Mouse (Mus musculus) common myeloid progenitor, adult 5-6 weeks (primary cell): ENCODE data around the gene Mpnd. TPM values are rescaled to one million over a fixed set of nuclear protein-coding genes. Genes with fewer than 3 reads are reported as not detected.
A peak's percentile ranks its signal among the peaks of the same experiment; 100 is the strongest.

Experiments
- ATAC-seq: replicated peaks from 2 replicates; pipeline ENCODE4 v1.8.0; 2016; ENCODE audit warnings: low read depth, mild to moderate bottlenecking, moderate TSS enrichment, inconsistent platforms; ENCODE audit not compliant: poor library complexity, severe bottlenecking
- total RNA-seq: library from RNA; stranded (forward); fragments of 200-1000, 187-1606 nt; gene quantifications from 2 replicates; pipeline ENCODE4 v1.2.3, GENCODE M21; 2017

The Mpnd gene
- 33.4 and 70.7 TPM in 2 replicates for total RNA-seq

DNA sequence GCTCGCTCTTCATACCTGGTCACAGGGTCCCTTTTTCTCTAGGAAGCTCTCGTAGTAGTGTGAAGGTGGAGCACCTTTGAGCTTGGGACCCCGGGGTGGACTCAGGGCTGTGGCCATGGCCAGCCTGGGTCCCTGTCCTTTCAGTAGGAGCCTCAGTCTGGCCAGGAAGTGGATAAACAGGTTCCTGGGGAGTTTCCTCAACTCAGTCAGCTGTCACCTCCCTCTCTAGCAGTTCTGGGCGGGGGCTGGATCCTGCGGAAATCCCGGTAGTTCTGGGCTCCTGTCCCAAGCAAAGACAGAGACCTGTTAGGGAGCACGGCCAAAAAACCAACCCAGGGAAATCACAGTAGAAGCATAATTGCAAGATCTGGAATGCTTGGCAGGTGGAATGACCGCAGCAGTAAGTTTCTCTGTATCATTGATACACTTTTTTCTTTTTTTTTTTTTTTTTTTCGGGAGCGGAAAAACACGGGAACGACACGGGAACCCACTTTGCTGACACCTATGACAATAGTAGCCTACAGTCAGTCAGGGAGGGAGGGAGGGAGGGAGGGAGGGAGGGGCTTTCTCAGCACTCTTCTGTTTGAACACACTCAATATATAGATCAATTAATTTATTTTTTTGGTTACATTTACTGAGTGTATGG lies at the start of gene Mpnd, which contains the start of gene Stap2:
Gene Mpnd (plus strand): TSS at position 297 of the 647 bp plus-strand sequence.
Gene Stap2 (minus strand): TSS at position 170 of the 647 bp plus-strand sequence.
- no peak for ATAC-seq

DNA sequence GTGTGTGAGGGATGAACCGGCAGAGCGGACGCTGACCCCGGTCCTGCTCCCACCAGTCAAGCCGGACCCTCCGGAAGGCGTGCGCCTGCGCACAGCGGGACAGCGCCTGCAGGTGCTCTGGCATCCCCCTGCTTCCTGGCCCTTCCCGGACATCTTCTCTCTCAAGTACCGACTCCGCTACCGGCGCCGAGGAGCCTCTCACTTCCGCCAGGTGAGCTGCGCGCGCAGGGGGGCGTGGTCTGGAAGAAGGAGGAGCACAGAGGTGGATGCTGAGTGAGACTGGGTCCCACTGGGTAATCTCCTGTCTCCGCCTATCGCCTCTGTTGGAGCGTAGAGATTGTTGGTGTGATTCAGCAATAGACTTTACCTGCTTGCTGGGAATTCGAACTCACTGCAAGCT lies 49.4 kb upstream of the Mpnd start:
- ATAC-seq = no peak

DNA sequence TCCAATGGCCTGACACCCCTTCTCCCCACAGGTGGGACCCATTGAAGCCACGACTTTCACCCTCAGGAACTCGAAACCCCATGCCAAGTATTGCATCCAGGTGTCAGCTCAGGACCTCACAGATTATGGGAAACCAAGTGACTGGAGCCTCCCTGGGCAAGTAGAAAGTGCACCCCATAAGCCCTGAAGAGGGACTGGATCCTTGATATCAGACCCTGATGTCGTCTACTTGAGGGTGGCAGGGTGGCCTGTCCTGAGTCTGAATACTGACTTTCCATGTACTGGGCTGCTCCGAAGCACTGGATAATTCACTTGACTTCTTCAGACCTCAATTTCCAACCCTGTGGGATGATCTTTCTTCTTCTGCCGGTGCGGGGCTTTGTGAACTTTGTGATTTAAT lies 48.9 kb upstream of the Mpnd start:
- no peak for ATAC-seq

DNA sequence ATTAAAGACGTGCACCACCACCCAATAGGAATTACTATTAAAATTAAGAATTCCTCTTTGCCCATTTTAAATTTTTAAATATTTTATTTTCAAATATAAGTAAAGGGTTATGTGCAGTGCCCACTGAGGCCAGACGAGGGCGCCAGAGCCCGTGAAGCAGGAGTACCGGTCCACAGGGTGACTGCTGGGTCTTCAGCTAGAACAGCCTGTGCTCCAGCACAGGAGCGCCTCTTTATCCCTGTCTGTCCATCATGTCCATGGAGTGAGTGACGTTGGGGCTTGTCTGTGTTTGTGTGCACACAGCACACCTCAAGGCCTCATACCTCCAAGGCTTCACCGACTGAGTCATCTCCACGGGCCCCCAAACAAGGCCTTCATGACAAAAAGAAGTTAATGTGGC lies 48.3 kb upstream of the Mpnd start:
- peak; percentile 26; the same call in 1 of the 2 replicates for ATAC-seq

DNA sequence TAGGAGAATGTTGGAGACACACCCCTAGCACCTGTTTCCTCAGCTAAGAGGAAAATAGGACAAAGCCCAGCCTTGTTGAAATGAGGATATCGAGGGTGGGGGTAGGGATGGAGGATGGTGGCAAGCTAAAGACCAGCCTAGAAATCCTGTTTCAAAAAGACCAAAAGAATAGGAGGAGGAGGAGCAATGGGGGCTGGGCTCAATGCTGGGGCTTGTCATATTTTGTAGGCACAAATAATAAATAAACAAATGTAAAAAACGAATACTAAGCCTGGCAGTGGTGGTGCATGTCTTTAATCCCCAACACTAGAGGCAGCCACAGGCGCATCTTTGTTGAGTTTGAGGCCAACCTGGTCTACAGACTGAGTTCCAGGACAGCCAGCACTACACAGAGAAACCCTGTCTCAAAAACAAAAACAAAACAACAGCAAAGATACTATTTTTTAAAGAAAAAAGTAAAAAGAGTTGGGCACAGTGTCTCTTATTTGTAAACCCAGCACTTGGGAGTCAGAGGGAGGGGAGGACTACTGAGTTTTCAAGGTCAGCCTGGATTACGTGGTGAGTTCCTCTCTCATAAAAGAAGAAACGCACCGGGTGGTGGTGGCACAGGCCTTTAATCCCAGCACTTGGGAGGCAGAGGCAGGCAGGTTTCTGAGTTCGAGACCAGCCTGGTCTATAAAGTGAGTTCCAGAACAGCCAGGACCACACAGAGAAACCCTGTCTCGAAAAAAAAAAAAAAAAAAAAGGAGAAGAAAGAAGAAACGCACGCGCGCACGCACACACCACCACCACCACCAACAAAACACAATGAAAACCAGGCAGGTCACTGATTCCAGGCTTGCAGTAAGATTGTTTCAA lies 47.6 kb upstream of the Mpnd start:
- no peak for ATAC-seq

DNA sequence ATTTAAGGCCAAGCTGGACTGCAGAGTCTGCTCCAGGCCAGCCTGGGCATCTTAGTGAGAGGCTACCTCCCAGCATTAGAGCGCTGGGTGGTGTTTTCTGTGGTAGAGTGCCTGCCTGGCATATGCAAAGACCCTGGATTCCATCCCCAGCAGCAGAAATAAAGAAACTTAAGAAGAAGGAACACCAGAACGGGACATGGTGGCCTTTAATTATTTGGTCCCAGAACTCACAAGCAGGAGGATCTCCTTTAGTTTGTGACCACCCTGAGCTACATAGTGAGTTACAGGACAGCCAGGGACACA lies 47.0 kb upstream of the Mpnd start:
- peak; percentile 0; the same call in 1 of the 2 replicates for ATAC-seq

DNA sequence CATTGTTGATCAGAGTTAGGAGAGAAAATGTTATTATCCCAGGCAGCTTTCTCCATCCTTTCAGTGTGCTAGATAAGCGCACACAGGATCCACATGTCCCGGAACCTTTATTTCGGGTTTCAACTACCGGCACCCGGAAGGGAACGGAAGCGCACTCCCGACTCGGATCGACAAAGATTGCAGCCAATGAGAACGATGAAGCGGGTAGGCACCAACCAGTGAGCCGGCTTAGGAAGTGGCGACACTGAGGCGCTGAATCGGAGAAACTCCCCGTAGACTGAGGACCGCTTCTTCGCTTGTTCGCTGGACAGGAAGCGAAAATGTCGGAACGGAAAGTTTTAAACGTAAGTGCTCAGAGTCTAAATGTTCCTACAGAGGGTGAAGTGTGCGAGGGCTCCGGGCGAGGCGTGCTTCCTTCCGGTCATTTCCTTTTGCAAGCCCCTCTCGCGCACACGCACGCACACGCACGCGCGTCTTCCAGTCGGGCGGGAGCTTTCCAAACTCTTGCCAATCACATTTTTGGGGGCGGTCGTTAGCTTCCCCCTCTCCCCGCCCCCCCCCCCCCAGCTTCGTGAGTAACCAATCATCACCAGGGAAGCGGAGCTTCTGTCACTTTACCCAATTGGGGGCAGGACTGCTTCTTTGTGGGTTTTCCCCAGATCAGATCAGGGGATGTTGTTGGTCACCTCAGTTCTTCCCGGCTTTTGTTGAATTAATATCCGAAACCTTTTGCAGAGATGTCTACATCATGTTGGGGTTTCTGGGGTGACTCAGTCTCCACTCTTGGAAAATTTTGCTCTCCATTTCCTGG lies 46.4 kb upstream of the Mpnd start, which contains the start of gene Yju2:
Gene Yju2 (plus strand): TSS at position 182 of the 811 bp plus-strand sequence.
- peak; percentile 84 for ATAC-seq

DNA sequence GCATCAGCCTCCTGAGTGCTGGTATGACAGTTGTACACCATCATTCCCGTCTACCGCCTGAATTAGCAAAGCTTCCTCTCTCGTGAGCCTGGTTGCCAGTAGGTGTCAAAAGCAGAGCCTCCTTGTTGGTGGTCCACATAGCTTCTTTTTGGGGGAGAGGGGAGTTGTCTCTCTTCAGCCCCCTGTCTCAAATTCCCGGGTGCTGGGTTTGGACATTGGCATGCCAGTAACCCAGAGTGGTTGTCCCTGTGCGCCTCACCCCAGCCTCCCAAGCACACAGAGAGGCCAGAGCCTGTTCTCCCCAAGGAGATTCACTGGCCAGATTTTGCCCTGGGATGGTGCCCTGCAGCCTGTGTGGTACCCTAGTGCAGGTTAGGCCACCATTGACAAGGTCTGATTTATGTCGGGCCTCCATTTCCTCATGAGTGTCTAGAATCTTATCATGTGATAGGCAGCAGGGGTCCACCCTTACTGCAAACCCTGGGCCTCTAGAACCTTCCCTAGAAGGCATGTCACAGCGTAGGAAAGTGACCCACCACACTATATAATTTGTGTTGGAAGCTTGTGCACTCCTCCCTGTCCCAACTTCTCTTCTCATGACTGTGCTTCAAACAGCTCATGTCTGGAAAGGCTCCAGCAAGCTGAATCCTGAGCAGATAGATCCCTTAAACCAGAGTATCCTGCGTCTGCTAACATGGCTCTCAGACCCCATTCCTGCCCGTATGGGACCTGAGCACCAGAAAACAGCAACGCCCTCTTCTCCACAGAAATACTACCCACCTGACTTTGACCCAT lies 45.4 kb upstream of the Mpnd start:
- no peak for ATAC-seq

DNA sequence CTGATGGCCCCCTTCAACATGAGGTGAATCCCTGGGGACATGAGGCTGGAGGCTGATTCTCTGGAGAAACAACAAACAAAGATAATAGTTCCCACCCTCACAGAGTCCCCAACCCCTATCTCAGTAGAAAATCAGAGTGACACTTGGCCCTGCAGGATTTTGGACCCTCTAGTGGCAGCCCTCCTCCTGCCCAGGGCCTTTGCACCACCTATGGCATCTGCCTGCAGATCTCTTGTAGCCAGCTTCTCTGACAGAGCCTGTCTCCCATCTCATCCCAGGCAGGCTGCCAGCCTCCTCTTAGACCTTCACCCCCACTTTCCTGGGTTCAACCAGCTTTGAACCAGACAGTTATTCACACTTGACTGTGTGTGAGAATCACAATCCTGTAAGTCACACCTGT lies 44.7 kb upstream of the Mpnd start:
- ATAC-seq = no peak

DNA sequence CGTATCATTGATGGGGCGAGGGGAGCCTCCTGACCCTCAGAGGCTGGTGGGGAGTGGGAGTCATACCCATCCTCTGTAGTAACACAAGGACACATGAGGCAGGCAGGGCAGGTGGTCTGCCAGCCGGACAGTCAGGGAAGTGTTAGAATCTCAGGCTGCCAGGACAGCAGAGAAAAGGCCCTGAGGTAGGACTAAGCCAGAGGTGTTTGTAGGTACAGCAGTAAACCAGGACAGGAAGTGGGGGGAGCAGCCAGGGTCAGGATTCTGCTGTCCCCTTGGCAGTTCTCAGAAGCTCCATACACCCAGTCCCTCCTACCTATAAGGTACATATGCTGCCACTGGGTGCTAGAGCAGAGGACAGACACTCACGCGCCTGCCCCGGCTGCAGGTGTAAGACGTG lies 43.9 kb upstream of the Mpnd start:
- ATAC-seq = no peak

DNA sequence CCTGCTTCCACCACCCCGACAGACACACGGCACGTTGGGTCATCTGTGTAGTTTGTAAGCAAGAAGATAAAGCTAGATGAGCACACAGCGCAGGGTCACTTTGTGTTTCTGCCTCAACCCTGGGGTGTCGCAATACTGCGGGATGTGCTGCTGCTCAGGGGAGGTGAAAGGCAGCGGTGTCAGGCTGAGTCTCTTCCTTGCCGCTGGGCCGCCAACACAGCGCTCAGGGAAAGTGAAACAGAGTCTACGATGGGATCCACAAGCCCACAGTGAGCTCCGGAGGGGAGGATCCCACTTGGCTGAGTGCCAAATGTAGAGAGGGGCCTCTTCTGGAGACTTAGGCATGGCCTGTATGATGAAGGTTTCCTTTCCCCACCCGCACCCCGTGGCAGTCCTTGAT lies 42.3 kb upstream of the Mpnd start:
- peak; percentile 19 for ATAC-seq

DNA sequence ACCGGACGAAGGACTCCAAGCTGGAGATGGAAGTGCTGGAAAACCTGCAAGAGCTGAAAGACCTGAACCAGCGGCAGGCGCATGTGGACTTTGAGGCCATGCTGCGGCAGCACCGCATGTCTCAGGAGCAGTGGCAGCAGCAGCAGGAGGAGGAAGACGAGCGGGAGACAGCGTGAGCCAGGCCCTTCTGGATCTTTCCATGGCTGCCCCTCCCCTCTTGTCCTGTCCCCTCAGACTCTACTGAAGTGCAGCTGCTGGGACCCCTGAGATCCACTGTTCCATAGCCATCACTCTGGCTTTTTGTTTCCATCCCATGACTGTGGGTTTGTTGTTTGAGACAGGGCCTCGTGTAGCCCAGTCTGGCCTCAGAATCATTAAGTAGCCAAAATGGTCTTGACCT lies 41.0 kb upstream of the Mpnd start:
- ATAC-seq = no peak

DNA sequence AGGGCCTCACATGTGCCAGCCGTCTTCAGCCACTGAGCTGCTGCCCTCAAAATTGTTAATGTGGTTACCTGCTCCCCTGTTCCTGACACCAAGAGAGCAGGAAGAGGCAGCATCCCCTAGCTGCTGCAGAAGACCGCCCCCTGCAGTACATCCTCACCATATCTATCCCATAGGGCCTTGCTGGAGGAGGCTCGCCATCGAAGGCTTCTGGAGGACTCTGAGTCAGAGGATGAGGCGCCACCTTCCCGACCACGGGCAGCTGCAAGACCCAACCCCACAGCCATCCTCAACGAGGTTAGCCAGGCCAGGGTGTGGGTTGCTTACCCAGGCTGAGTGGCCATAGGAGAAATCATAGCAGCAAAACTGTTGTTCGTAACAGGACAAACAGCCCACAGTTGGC lies 40.5 kb upstream of the Mpnd start:
- ATAC-seq = no peak

DNA sequence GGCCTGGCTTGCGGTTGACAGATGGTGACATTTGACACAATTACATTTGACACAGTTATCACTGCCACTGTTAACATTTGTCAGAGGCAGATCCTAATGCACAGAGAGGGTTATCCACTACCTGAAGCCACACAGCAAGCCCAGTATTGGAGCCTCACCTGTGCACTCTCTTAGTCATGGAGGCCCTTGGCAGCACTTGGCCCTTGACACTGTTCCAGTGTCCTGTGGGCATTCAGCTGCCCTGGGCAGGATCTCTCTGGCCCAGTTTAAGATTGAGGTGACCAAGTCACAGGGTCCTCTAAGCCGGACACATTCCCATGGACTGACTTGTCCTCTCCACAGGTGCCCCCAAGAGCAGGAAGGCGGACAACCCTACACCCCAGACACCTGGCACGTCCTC lies 38.3 kb upstream of the Mpnd start:
- no peak for ATAC-seq

DNA sequence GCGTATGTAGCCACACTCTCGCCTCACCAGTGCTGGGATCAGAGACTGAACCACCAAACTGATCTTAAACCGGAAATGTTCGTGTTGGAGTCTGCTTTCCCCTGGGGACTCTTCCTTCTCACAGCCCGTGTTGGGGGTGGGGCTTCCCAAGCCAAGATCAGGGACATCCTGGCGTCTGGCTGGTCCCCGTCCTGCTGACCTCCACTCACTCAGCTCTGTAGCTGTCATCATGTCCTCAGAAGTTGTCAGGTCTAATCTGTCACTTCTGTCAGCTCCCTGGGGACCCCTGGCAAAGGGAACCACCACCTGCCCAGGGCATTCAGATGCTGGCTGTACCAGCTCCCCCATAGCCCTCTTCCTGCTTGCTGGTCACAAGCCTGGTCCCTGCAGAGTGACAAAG lies 37.3 kb upstream of the Mpnd start:
- ATAC-seq = no peak

DNA sequence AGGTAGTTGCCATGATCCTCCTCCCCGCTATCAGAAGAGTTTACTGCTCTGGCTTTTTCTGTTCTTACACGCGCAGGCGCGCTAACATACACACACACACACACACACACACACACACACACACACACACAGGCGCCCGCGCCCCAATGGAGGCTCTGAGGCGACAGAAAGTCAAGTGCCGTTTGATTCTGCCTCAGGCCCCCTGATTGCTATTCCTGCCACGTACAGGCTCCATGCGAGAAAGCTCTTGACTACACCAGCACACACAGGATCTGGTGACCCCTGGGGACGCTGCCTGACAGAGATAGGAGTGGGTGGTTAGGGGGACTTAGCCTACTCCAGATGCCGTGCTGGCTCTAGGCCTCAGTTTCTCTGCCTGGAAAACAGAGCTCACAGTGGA lies 36.0 kb upstream of the Mpnd start:
- ATAC-seq = no peak

DNA sequence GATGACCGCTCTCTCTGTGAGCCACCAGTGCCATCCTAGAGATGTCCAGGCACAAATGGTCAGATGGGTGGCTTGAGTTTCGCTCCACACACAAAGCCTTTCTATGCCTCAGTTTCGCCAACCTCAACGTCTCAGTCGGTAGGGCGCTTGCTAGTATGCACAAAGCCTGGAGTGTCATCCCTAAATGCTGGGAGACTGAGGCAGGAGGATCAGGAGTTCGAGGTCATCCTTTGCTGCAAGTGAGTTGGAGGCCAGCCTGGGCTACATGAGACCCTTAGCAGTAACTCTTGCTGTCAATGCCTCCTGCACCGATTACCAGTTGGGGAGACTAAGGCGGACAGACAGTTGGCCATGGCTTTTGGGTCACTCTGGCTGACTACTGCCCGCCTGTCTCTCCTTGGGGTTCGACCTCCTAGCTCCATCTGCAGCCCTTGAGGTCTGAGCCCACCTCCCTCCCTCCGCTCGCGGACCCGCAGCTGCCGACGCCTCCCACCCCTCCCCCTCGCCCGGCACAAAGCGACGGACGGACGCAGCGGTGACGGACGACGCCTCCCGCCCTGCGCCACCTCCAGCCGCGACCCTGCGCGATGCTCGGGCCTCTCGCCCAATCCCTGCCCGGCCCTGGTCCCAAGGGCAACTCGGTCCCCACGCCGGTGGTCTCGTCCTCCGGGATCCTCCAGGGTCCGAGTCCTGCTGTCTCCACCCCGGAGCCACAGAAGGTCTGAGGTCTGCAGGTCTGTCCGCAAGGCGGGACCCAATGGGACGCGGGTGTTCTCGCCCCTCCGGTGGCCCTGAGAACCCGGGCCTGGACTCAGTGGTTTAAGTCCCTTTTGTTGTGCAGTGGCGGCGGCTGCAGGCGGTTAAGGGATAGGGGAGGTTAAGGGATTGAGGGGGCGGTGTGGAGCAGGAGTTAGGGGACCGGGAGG lies 35.3 kb upstream of the Mpnd start, which contains the start of gene Shd:
Gene Shd (plus strand): TSS at position 502 of the 926 bp plus-strand sequence.
- ATAC-seq = peak; percentile 39

DNA sequence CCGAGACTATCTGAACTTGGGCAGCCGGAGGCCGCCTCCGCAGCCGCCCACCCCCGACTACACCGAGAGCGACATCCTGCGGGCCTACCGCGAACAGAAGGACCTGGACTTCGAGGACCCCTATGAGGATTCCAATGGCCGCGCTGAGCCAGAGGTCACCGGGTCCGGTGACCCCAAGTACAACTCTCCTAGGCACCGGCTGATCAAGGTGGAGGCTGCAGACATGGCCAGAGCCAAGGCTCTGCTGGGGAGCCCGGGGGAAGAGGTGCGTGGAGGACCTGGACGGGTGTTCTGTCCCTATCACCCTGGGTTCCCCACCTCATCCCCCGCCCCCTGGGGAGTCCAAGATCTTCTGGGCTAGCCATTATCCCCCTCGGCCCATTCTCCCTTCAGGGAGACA lies 34.1 kb upstream of the Mpnd start:
- ATAC-seq = no peak
